Mouse (Mus musculus): ENCODE measurements around the gene Atp2b4. TPM values are rescaled to one million over a fixed set of nuclear protein-coding genes. Genes with fewer than 3 reads are reported as not detected.
A peak's percentile ranks its signal among the peaks of the same experiment; 100 is the strongest.
"Not testable (repeated sequence)": the region's sequence is repeated elsewhere in the genome, so short reads cannot be mapped to it uniquely, and the experiment has no call there.

Atp2b4 gene
- total RNA-seq, 1 experiment from 2014 or later = 36.6 TPM

GRCm38 (mm10) chr1:133694876-133695275, 106.0 kb downstream of the Atp2b4 start:
- DNase-seq = peak; percentile 63

- no peak for DNase-seq
These were observed 106.5 kb downstream of the Atp2b4 start for GRCm38 (mm10) chr1:133694301-133694700.

- no peak for DNase-seq
These were observed 107.2 kb downstream of the Atp2b4 start for GRCm38 (mm10) chr1:133693536-133694114.

GRCm38 (mm10) chr1:133692195-133692594, 108.6 kb downstream of the Atp2b4 start:
- no peak for DNase-seq

GRCm38 (mm10) chr1:133691046-133691445, 109.8 kb downstream of the Atp2b4 start:
- DNase-seq = no peak

- DNase-seq = peak; percentile 37
These were observed 110.9 kb downstream of the Atp2b4 start, which contains the start of gene Lax1 for GRCm38 (mm10) chr1:133689897-133690296. Lax1 (minus strand) TSS chr1:133690108.

- no peak for DNase-seq
These were observed 112.5 kb downstream of the Atp2b4 start for GRCm38 (mm10) chr1:133688301-133688700.

- peak; percentile 72 for DNase-seq
These were observed 114.9 kb downstream of the Atp2b4 start for GRCm38 (mm10) chr1:133685749-133686519.

GRCm38 (mm10) chr1:133671801-133672200, 129.0 kb downstream of the Atp2b4 start:
- no peak for DNase-seq

- no peak for DNase-seq
These were observed 129.6 kb downstream of the Atp2b4 start for GRCm38 (mm10) chr1:133671266-133671665.

GRCm38 (mm10) chr1:133670776-133671175, 130.1 kb downstream of the Atp2b4 start:
- DNase-seq = no peak

GRCm38 (mm10) chr1:133670190-133670589, 130.7 kb downstream of the Atp2b4 start:
- no peak for DNase-seq

GRCm38 (mm10) chr1:133668618-133669017, 132.2 kb downstream of the Atp2b4 start:
- DNase-seq = no peak

- no peak for DNase-seq
These were observed 133.1 kb downstream of the Atp2b4 start for GRCm38 (mm10) chr1:133667721-133668120.

GRCm38 (mm10) chr1:133665713-133666112, 135.1 kb downstream of the Atp2b4 start:
- not testable (repeated sequence) for DNase-seq

- no peak for DNase-seq
These were observed 136.5 kb downstream of the Atp2b4 start for GRCm38 (mm10) chr1:133664203-133664970.

- DNase-seq = no peak
These were observed 137.4 kb downstream of the Atp2b4 start for GRCm38 (mm10) chr1:133663427-133663826.

- DNase-seq = no peak
These were observed 137.9 kb downstream of the Atp2b4 start for GRCm38 (mm10) chr1:133662941-133663340.

- peak; percentile 95 for DNase-seq
These were observed 139.5 kb downstream of the Atp2b4 start, which contains the start of gene Gm38394 for GRCm38 (mm10) chr1:133661203-133661933. Gm38394 (minus strand) TSS chr1:133661318.

- peak; percentile 92 for DNase-seq
These were observed 140.2 kb downstream of the Atp2b4 start, which contains the start of gene Zbed6 for GRCm38 (mm10) chr1:133660466-133661202. Zbed6 (minus strand) TSS chr1:133660885.

- no peak for DNase-seq
These were observed 142.0 kb downstream of the Atp2b4 start for GRCm38 (mm10) chr1:133658878-133659277.
